27 mouse cellular contexts compared by ENCODE assay signal in the genomic region with DNA sequence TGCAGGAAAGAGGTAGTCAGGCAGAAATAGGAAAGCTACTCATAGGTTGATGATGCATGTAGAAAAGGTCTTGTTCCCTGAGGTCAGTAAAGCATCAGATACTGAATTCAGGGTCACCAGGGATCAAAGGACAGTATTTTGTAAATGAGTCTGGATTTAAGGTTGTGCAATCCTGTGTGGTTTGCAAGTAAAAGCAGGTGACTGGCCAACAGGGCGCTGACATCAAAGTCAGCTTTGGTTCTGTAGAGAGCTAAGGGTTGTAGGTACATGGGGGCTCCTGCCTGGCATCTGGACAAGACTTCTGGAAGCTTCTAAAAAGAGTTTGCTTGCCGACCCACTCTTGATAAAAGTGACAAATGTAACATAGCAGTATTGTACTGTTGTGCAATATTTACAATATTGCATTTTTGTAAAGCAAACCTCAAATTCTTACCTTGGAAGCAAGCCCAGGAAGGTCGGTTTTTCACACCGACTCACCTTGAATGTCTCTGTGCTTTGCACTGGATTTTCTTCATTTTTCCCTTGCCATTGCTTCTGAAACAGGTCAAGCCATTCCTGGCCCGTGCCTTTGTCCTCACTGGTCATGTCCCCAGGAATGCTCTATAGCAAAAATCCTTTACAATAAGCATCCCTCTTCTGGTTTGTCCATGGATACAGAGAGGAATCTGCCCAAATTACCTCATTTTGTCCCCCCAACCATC. TPM values are rescaled to one million over a fixed set of nuclear protein-coding genes. Genes with fewer than 3 reads are reported as not detected.
DNase-seq lines count a peak whose midpoint lies in the region; ATAC-seq and TF ChIP-seq lines count a peak whose summit lies in the region.
"Had no signal": no experiment of that assay in that cellular context is flagged by ENCODE, and none has a peak within 500 bp of the region (broad histone marks: within the 10 kb centered on the region; RNA-seq: fewer than 3 reads in every experiment).

No protein-coding gene starts in this region.

- H3K4me1 ChIP-seq in forebrain, embryonic 10.5 days = no peaks in the 10 kb centered on the region
- no peaks in the 10 kb centered on the region for H3K4me1 ChIP-seq in forebrain, postnatal 0 days (ENCODE audit: insufficient read depth)
- peaks cover 0 to 5% of the 10 kb centered on the region in 2 experiments; a peak in 2 of 4 replicates for H3K4me1 ChIP-seq in liver, embryonic 14.5 days (replicated peaks; ENCODE audit: control insufficient read depth in 2 of 2, insufficient read depth in 2 of 2, low read length in 1 of 2)
- H3K4me1 ChIP-seq: embryonic facial prominence, embryonic 10.5 days; embryonic facial prominence, embryonic 15.5 days; forebrain, embryonic 15.5 days; heart, embryonic 12.5 days; kidney, embryonic 15.5 days; limb, embryonic 12.5 days; midbrain, embryonic 12.5 days; neural tube, embryonic 13.5 days had no signal

- H3K9ac ChIP-seq in forebrain, postnatal 0 days = no peak overlapping the region
- H3K9ac ChIP-seq in liver, embryonic 14.5 days (replicated peaks) = no peak overlapping the region
- H3K9ac ChIP-seq: embryonic facial prominence, embryonic 15.5 days; forebrain, embryonic 15.5 days; heart, embryonic 12.5 days; hindbrain, embryonic 14.5 days; kidney, embryonic 15.5 days; limb, embryonic 12.5 days; lung, embryonic 14.5 days; midbrain, embryonic 12.5 days; neural tube, embryonic 13.5 days had no signal

- no peak overlapping the region for H3K4me2 ChIP-seq in forebrain, postnatal 0 days (ENCODE audit: low read depth)
- H3K4me2 ChIP-seq in liver, embryonic 14.5 days (ENCODE audit: low read depth) = no peak overlapping the region
- H3K4me2 ChIP-seq: embryonic facial prominence, embryonic 15.5 days; forebrain, embryonic 15.5 days; heart, embryonic 12.5 days; hindbrain, embryonic 14.5 days; kidney, embryonic 15.5 days; limb, embryonic 12.5 days; lung, embryonic 14.5 days; midbrain, embryonic 12.5 days; neural tube, embryonic 13.5 days had no signal

- no peak overlapping the region for H3K4me3 ChIP-seq in forebrain, embryonic 10.5 days
- H3K4me3 ChIP-seq in forebrain, postnatal 0 days (ENCODE audit: low read depth, low read length) = no peak overlapping the region
- no peak overlapping the region for H3K4me3 ChIP-seq in liver, embryonic 14.5 days (ENCODE audit: insufficient read depth in 1 of 2, low read depth in 2 of 2, low read length in 2 of 2)
- H3K4me3 ChIP-seq: embryonic facial prominence, embryonic 10.5 days; embryonic facial prominence, embryonic 15.5 days; forebrain, embryonic 15.5 days; gastrocnemius, adult 2 months; heart, adult 2 months; heart, embryonic 12.5 days; kidney, embryonic 15.5 days; limb, embryonic 12.5 days; megakaryocyte, embryonic 14.5 days; midbrain, embryonic 12.5 days; neural tube, embryonic 13.5 days had no signal

- no peaks in the 10 kb centered on the region for H3K27me3 ChIP-seq in forebrain, embryonic 10.5 days (ENCODE audit: poor library complexity, severe bottlenecking)
- H3K27me3 ChIP-seq in forebrain, postnatal 0 days (ENCODE audit: insufficient read depth, low read length) = no peaks in the 10 kb centered on the region
- H3K27me3 ChIP-seq in liver, embryonic 14.5 days (ENCODE audit: control insufficient read depth, insufficient read depth, low read length) = no peaks in the 10 kb centered on the region
- H3K27me3 ChIP-seq: embryonic facial prominence, embryonic 15.5 days; forebrain, embryonic 15.5 days; heart, embryonic 12.5 days; kidney, embryonic 15.5 days; limb, embryonic 12.5 days; megakaryocyte, embryonic 14.5 days; midbrain, embryonic 12.5 days; neural tube, embryonic 13.5 days had no signal

- H3K9me3 ChIP-seq in forebrain, embryonic 10.5 days = no peaks in the 10 kb centered on the region
- H3K9me3 ChIP-seq in forebrain, postnatal 0 days (ENCODE audit: low read length) = no peaks in the 10 kb centered on the region
- no peaks in the 10 kb centered on the region for H3K9me3 ChIP-seq in liver, embryonic 14.5 days (ENCODE audit: control insufficient read depth, low read length)
- H3K9me3 ChIP-seq: embryonic facial prominence, embryonic 10.5 days; embryonic facial prominence, embryonic 15.5 days; forebrain, embryonic 15.5 days; heart, embryonic 12.5 days; kidney, embryonic 15.5 days; limb, embryonic 12.5 days; megakaryocyte, embryonic 14.5 days; midbrain, embryonic 12.5 days; neural tube, embryonic 13.5 days had no signal

- no peak for TF ChIP-seq CTCF in forebrain, postnatal 0 days (IDR thresholded peaks at IDR 0.05; ENCODE audit: low read depth)
- no peak for TF ChIP-seq CTCF in liver, embryonic 14.5 days (IDR thresholded peaks at IDR 0.05; ENCODE audit: low read depth)

- no peak for TF ChIP-seq EP300 in liver, embryonic 14.5 days (IDR thresholded peaks at IDR 0.05; ENCODE audit: low read depth)

- no peak for ATAC-seq in forebrain, postnatal 0 days
- peak; percentile 79 for ATAC-seq in liver, embryonic 14.5 days (ENCODE audit: insufficient read depth)
- no peak for ATAC-seq in cerebellum, adult (ENCODE audit: insufficient number of reproducible peaks, low FRiP score, low TSS enrichment)
- ATAC-seq: forebrain, embryonic 15.5 days; intestine, postnatal 0 days had no signal

- no peaks in the 10 kb centered on the region for H3K36me3 ChIP-seq in forebrain, embryonic 10.5 days (replicated peaks)
- no peaks in the 10 kb centered on the region for H3K36me3 ChIP-seq in forebrain, postnatal 0 days (ENCODE audit: insufficient read depth)
- no peaks in the 10 kb centered on the region for H3K36me3 ChIP-seq in liver, embryonic 14.5 days (replicated peaks; ENCODE audit: control insufficient read depth, insufficient read depth, low read depth)
- H3K36me3 ChIP-seq: embryonic facial prominence, embryonic 10.5 days; embryonic facial prominence, embryonic 15.5 days; forebrain, embryonic 15.5 days; heart, embryonic 12.5 days; kidney, embryonic 15.5 days; limb, embryonic 12.5 days; midbrain, embryonic 12.5 days; neural tube, embryonic 13.5 days had no signal

- H3K27ac ChIP-seq in forebrain, embryonic 10.5 days = no peak overlapping the region
- no peak overlapping the region for H3K27ac ChIP-seq in forebrain, postnatal 0 days (ENCODE audit: low read depth, low read length)
- no peak overlapping the region for H3K27ac ChIP-seq in liver, embryonic 14.5 days
- H3K27ac ChIP-seq: embryonic facial prominence, embryonic 10.5 days; embryonic facial prominence, embryonic 15.5 days; forebrain, embryonic 15.5 days; gastrocnemius, adult 2 months; heart, adult 2 months; hindbrain, embryonic 14.5 days; kidney, embryonic 15.5 days; limb, embryonic 12.5 days; midbrain, embryonic 12.5 days; neural tube, embryonic 13.5 days had no signal

- DNase-seq in forebrain, embryonic 10.5 days (ENCODE audit: extremely low spot score, low spot score) = peak; percentile 9
- DNase-seq in forebrain, postnatal 0 days = no peak
- peak; percentile 31 for DNase-seq in liver
- DNase-seq in liver, embryonic 14.5 days (ENCODE audit: low read depth in 3 of 3, low spot score in 3 of 3) = peak in 2 of 3 experiments; percentile 23 to 34
- no peak for DNase-seq in adrenal gland, postnatal 10 days
- DNase-seq in ovary, postnatal 14 days (ENCODE audit: low spot score) = no peak
- DNase-seq: adrenal gland, postnatal 36 days; cerebellum, adult 8-10 months; cerebellum, postnatal 25 days; gastrocnemius, adult 2 months; gastrocnemius, postnatal 36 days; heart, adult 2 months; kidney, postnatal 25 days; lung, embryonic 14.5 days; lung, postnatal 4 days had no signal

- WGBS in forebrain, embryonic 10.5 days = 85% methylated on average over 5 of the region's 5 CpGs
- WGBS in forebrain, postnatal 0 days = 84% methylated on average over 5 of the region's 5 CpGs
- WGBS in liver, embryonic 14.5 days (ENCODE audit: insufficient replicate concordance) = 55% methylated on average over 5 of the region's 5 CpGs

RNA-seq across cellular contexts. Expression of gene S1pr1, which starts 33.6 kb away (rescaled TPM):
- polyA plus RNA-seq in forebrain, embryonic 10.5 days (2016; fragmentation: Nextera tagmentation; extraction: Ambion mirVana) = 25.4 and 27.2 TPM in 2 replicates
- 31.2 and 38.7 TPM in 2 replicates for total RNA-seq in forebrain, postnatal 0 days (2014; rRNA removed)
- 25.9 and 31.7 TPM in 2 replicates for polyA plus RNA-seq in forebrain, postnatal 0 days (2015; fragmentation: Nextera tagmentation; extraction: Ambion mirVana)
- 5.9 and 6.3 TPM in 2 replicates for polyA plus RNA-seq in liver, embryonic 14.5 days (2012; rRNA removed)
- 5.6 and 6.3 TPM in 2 replicates for polyA plus RNA-seq in liver, embryonic 14.5 days (2014; fragmentation: Nextera tagmentation; extraction: Ambion mirVana)
- total RNA-seq in adrenal gland, postnatal 10 days (2021) = 10 to 100 TPM; 41.8 to 65.7 TPM

Comparison
In these comparisons a context has a peak if more than half of its experiments do, and no peak if none do; other contexts are left out.
1. DNase-seq: peak in forebrain, embryonic 10.5 days (single experiment), liver (single experiment) and liver, embryonic 14.5 days (2 of 3); none in forebrain, postnatal 0 days (single experiment), adrenal gland, postnatal 10 days (single experiment) and ovary, postnatal 14 days (single experiment).